Mouse (Mus musculus): Measurements from ENCODE around the gene Lpcat2b. TPM values are rescaled to one million over a fixed set of nuclear protein-coding genes. Genes with fewer than 3 reads are reported as not detected.

Gene Lpcat2b
- polyA plus RNA-seq, 1 experiment from 2014 or later = not detected

DNA sequence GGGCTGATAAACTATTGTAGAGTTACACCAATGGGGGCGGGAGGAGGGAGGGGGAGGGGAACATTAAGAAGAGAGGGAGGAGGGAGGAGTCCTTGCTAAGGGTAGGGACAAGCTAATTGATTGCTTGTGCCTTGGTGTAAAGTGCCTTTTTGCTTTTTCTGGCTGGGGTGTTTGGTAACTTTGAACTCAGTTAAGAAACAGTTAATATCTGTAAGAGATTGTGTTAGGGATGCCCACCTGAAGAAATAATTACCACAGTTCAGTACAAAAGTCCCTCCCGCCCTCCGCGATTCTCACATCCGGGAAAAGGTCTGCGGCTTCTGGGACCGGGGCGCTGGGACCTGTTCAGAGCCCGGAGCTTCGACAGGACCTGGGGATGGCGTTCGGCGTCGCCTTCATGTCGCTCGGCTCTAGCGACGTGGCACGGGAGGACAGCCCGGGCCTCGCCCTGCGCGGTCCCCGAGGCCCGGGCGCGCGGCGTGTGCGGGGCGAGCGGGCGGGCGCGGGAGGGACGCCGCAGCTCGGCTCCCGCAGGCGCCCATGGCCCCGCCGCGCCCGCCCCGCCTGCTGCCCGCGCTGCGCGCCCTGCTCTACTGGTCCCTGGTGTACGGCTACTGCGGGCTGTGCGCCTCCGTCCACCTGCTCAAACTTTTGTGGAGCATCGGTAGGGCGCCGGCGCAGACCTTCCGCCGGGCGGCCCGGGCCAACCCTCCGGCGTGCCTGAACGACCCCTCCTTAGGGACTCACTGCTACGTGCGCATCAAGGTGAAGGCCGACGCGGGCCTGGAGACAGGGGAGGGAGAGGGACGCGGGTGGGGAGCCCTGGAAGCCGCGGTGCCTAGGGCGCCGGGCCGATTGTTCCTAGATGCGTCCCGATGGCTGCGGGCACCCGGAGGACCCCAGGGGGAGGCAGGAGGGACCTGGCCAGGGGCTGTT lies 28.1 kb upstream of the Lpcat2b start:
- TF ChIP-seq CTCF (IDR thresholded peaks at IDR 0.05; ENCODE audit: low read depth) = no peak
- H3K9ac ChIP-seq (ENCODE audit: low read depth, low read length) = peak overlapping the region; percentile 40; the same call in 1 of the 2 replicates
- no peaks in the 10 kb centered on the region for H3K4me1 ChIP-seq (replicated peaks; ENCODE audit: control insufficient read depth, insufficient read depth, low read length)
- H3K4me3 ChIP-seq (ENCODE audit: low read depth, low read length) = peak overlapping the region; percentile 50
- WGBS = under 1% methylated on average over 80 of the region's 80 CpGs
- no peaks in the 10 kb centered on the region for H3K36me3 ChIP-seq (ENCODE audit: control insufficient read depth, insufficient read depth)
- H3K4me2 ChIP-seq (replicated peaks; ENCODE audit: low read depth) = peak overlapping the region; percentile 96
- ATAC-seq = peak; percentile 56; the same call in 1 of the 2 replicates
- peaks cover 32% of the 10 kb centered on the region for H3K27me3 ChIP-seq (replicated peaks; ENCODE audit: control insufficient read depth, insufficient read depth, low read length)
- H3K27ac ChIP-seq (ENCODE audit: low read depth, low read length) = no peak overlapping the region
- H3K9me3 ChIP-seq (ENCODE audit: control insufficient read depth) = no peaks in the 10 kb centered on the region

DNA sequence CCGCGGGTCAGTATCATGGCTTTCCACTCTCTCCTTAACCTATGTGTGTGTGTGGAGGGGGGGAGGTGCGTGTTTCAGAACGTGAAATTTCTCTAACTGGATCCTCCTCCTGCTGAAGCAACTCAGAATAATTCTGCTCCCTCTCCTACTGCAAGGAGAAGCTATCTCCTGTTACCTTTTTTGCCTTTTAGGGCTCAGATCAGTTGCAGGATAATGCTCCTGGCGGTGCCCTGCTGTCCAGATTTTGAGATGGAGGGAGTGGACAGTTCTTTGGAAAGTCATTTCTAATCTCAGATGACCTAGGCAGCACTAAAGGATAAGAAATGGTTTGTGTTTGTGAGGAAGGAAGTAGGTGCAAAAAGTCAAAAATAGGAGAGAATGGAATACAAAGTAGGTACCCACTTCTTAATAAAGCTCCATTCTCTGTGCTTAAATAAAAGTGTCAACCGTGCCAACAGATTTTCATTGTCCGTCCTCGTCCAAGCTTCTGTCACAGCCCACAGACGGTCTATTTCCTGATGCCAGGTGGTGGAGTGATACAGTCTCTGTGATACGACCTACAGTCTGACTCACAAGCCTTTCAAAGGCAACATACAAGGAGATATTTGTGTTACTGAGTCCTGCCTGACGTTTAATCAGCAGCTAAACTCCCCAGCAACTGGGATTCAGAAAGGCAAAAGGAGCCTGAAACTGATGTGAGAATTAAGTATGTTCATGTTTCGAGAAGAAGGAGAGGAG lies 27.2 kb upstream of the Lpcat2b start:
- peak overlapping the region; percentile 40; the same call in 1 of the 2 replicates for H3K9ac ChIP-seq (ENCODE audit: low read depth, low read length)
- H3K27ac ChIP-seq (ENCODE audit: low read depth, low read length) = no peak overlapping the region
- ATAC-seq = no peak
- peak overlapping the region; percentile 96 for H3K4me2 ChIP-seq (replicated peaks; ENCODE audit: low read depth)
- peak overlapping the region; percentile 50 for H3K4me3 ChIP-seq (ENCODE audit: low read depth, low read length)
- H3K9me3 ChIP-seq (ENCODE audit: control insufficient read depth) = no peaks in the 10 kb centered on the region
- H3K4me1 ChIP-seq (replicated peaks; ENCODE audit: control insufficient read depth, insufficient read depth, low read length) = no peaks in the 10 kb centered on the region
- H3K27me3 ChIP-seq (replicated peaks; ENCODE audit: control insufficient read depth, insufficient read depth, low read length) = peaks cover 32% of the 10 kb centered on the region
- H3K36me3 ChIP-seq (ENCODE audit: control insufficient read depth, insufficient read depth) = no peaks in the 10 kb centered on the region
- TF ChIP-seq CTCF (IDR thresholded peaks at IDR 0.05; ENCODE audit: low read depth) = no peak
- WGBS = 38% methylated on average over 12 of the region's 12 CpGs

DNA sequence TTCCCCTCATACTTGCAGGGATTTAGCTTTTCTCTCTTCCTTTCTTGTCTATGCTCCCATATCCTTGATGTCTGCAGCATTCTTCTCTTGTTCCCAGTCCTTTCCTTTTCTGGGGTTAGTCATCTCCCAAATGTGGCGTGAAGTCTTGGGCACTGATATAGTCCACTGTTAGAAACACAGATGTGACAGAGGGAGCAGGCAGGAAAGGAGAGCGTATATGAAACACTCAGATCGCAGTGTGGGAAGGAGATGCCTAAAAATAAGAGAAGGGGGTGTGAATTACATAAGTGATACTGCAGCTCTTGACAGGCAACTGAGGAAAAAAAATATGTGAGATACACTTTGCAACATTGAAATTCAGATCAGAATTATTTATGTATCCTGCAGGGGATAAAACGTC lies 26.0 kb upstream of the Lpcat2b start:
- Histone ChIP-seq H3K4me1 (replicated peaks; ENCODE audit: control insufficient read depth, insufficient read depth, low read length) (no peaks in the 10 kb centered on the region), H3K4me2 (replicated peaks; ENCODE audit: low read depth) (no peak overlapping the region), H3K9ac (ENCODE audit: low read depth, low read length) (no peak overlapping the region), H3K4me3 (ENCODE audit: low read depth, low read length) (no peak overlapping the region), H3K9me3 (ENCODE audit: control insufficient read depth) (no peaks in the 10 kb centered on the region), H3K27ac (ENCODE audit: low read depth, low read length) (no peak overlapping the region), H3K27me3 (replicated peaks; ENCODE audit: control insufficient read depth, insufficient read depth, low read length) (peaks cover 32% of the 10 kb centered on the region), H3K36me3 (ENCODE audit: control insufficient read depth, insufficient read depth) (no peaks in the 10 kb centered on the region)
- ATAC-seq = no peak
- 87% methylated on average over 4 of the region's 4 CpGs for WGBS
- no peak for TF ChIP-seq CTCF (IDR thresholded peaks at IDR 0.05; ENCODE audit: low read depth)

DNA sequence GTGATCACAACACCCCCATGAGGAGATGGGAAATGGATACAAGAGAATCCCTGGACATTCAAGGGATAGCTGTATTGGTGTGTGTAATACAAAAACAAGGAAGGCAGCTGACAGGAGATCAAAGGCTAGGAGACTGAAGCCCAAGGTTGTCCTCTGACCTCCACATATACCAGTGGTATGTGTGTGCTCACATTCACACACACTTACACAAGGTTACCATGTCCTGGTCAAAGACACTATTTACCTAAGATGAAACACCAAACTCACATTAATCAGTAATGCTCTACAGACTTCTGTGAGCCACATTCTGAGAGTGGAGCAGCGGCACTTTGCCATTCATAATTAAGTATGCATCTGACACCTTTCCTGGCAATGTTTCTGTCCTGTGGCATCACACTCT lies 21.0 kb upstream of the Lpcat2b start:
- H3K9ac ChIP-seq (ENCODE audit: low read depth, low read length) = no peak overlapping the region
- no peak for TF ChIP-seq CTCF (IDR thresholded peaks at IDR 0.05; ENCODE audit: low read depth)
- H3K4me2 ChIP-seq (replicated peaks; ENCODE audit: low read depth) = no peak overlapping the region
- H3K36me3 ChIP-seq (ENCODE audit: control insufficient read depth, insufficient read depth) = no peaks in the 10 kb centered on the region
- 0 out of 2 replicates have a peak, but pooled peaks cover under 1% of the 10 kb centered on the region for H3K27me3 ChIP-seq (replicated peaks; ENCODE audit: control insufficient read depth, insufficient read depth, low read length)
- H3K27ac ChIP-seq (ENCODE audit: low read depth, low read length) = no peak overlapping the region
- H3K9me3 ChIP-seq (ENCODE audit: control insufficient read depth) = no peaks in the 10 kb centered on the region
- WGBS = 97% methylated on average over 1 of the region's 1 CpGs
- no peak overlapping the region for H3K4me3 ChIP-seq (ENCODE audit: low read depth, low read length)
- no peak for ATAC-seq
- H3K4me1 ChIP-seq (replicated peaks; ENCODE audit: control insufficient read depth, insufficient read depth, low read length) = no peaks in the 10 kb centered on the region

DNA sequence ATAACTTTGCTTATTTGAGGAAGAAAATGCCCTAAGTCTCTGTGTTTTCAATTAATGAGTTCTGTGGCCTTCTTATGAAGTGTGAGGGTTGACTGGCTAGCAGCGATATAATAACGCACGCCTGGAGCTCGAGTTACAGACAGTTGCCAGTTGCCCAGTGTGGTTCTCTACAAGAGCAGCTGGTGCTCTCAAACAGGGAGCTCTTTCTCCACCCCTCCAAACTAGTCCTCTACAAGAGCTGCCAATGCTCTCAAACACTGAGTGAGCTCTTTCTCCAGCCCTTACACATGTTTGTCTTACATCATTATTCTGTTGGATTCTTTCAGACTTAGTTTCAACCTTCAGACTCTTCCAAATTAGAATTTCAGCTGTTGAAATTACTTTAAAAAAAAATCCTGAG lies 20.0 kb upstream of the Lpcat2b start:
- no peak for TF ChIP-seq CTCF (IDR thresholded peaks at IDR 0.05; ENCODE audit: low read depth)
- H3K27ac ChIP-seq (ENCODE audit: low read depth, low read length) = no peak overlapping the region
- no peaks in the 10 kb centered on the region for H3K36me3 ChIP-seq (ENCODE audit: control insufficient read depth, insufficient read depth)
- no peaks in the 10 kb centered on the region for H3K27me3 ChIP-seq (replicated peaks; ENCODE audit: control insufficient read depth, insufficient read depth, low read length)
- no peak overlapping the region for H3K9ac ChIP-seq (ENCODE audit: low read depth, low read length)
- H3K4me3 ChIP-seq (ENCODE audit: low read depth, low read length) = no peak overlapping the region
- no peaks in the 10 kb centered on the region for H3K9me3 ChIP-seq (ENCODE audit: control insufficient read depth)
- no peak overlapping the region for H3K4me2 ChIP-seq (replicated peaks; ENCODE audit: low read depth)
- 67% methylated on average over 4 of the region's 4 CpGs for WGBS
- ATAC-seq = no peak
- no peaks in the 10 kb centered on the region for H3K4me1 ChIP-seq (replicated peaks; ENCODE audit: control insufficient read depth, insufficient read depth, low read length)

DNA sequence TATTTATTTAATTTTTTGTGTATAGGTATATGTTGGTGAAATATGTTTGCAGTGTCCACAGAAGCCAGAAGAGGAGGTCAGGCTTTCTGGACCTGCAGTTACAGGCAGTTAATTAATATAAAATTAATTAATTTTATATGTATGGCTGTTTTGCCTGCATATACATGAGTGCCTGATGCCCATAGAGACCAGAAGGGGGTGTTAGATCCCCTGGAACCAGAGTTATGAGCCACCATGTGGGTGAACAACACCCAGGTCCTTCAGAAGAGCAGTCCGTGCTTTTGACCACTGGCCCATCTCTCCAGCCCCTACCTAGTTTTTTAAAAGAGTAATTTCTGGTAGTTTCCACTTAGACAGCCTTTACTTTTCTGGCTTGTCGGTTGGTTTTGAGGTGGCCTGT lies 19.1 kb upstream of the Lpcat2b start:
- Histone ChIP-seq H3K4me3 (ENCODE audit: low read depth, low read length) (no peak overlapping the region), H3K4me2 (replicated peaks; ENCODE audit: low read depth) (no peak overlapping the region), H3K4me1 (replicated peaks; ENCODE audit: control insufficient read depth, insufficient read depth, low read length) (no peaks in the 10 kb centered on the region), H3K27ac (ENCODE audit: low read depth, low read length) (no peak overlapping the region), H3K36me3 (ENCODE audit: control insufficient read depth, insufficient read depth) (no peaks in the 10 kb centered on the region), H3K27me3 (replicated peaks; ENCODE audit: control insufficient read depth, insufficient read depth, low read length) (no peaks in the 10 kb centered on the region), H3K9ac (ENCODE audit: low read depth, low read length) (no peak overlapping the region), H3K9me3 (ENCODE audit: control insufficient read depth) (no peaks in the 10 kb centered on the region)
- ATAC-seq = no peak
- 0 out of 2 replicates have a peak, but pooled peaks have one; percentile 11 for TF ChIP-seq CTCF (IDR thresholded peaks at IDR 0.05; ENCODE audit: low read depth)
- 88% methylated on average over 2 of the region's 2 CpGs for WGBS

Data from intestine, postnatal 0 days (tissue).